Mouse (Mus musculus): Measurements from ENCODE around the gene Lyl1.

Lyl1 gene

GRCm38 (mm10) chr8:84722850-84723570 lies 21.8 kb downstream of the Lyl1 start, which contains the start of gene G430095P16Rik:
Gene G430095P16Rik (plus strand): TSS chr8:84723007.
- DNase-seq (ENCODE audit: low spot score in 2 of 2): peak; percentile 82 to 83

DNA sequence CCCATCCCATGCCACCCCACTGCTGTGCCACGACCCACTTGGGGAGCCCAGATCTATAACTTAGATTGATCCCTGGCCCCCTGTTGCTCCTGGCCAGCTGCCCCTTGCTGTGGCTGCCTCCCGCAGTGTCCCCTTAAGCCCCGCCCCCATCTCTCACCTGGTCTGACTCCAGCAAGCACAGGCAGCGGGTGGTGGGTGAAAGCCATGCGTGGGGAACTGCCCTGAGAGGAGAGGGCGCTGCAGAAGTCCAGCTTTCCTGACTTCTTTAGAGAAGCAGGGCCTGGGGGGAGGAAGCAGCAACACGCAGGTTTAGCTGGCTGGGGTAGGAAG lies 22.3 kb downstream of the Lyl1 start:
- DNase-seq (ENCODE audit: low spot score in 2 of 2): no peak

- no peak for DNase-seq (ENCODE audit: low spot score in 2 of 2)
These were observed 23.4 kb downstream of the Lyl1 start for GRCm38 (mm10) chr8:84724683-84725082.

GRCm38 (mm10) chr8:84725246-84725940 lies 24.1 kb downstream of the Lyl1 start:
- DNase-seq (ENCODE audit: low spot score in 2 of 2): no peak

GRCm38 (mm10) chr8:84725941-84726259 lies 24.6 kb downstream of the Lyl1 start:
- no peak for DNase-seq (ENCODE audit: low spot score in 2 of 2)

DNA sequence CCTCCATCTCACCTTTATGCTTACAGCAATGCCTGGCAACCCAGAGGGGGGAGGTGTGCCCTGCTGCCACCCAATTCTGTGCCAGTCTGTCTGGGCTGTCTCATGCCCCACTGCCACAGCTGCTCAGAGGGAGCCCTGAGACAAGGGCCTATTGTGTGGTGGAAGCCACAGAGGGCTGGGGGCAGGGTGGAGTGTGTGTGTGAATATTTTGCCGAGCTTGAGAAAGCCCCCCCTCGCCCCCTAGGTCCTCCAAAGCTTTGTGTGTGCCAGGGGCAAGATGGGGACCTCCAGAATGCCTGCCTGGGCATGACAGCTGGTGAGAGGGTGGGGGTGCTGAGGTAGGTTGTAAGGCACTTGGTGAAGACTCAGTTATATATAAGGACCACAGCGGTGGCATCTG lies 27.2 kb downstream of the Lyl1 start:
- no peak for DNase-seq (ENCODE audit: low spot score in 2 of 2)

GRCm38 (mm10) chr8:84729921-84730362 lies 28.7 kb downstream of the Lyl1 start:
- no peak for DNase-seq (ENCODE audit: low spot score in 2 of 2)

GRCm38 (mm10) chr8:84730541-84731370 lies 29.5 kb downstream of the Lyl1 start:
- peak in 1 of 2 experiments; percentile 60 for DNase-seq (ENCODE audit: low spot score in 2 of 2)

GRCm38 (mm10) chr8:84731371-84732177 lies 30.3 kb downstream of the Lyl1 start:
- no peak for DNase-seq (ENCODE audit: low spot score in 2 of 2)

- DNase-seq (ENCODE audit: low spot score in 2 of 2): no peak
These were observed 31.3 kb downstream of the Lyl1 start for GRCm38 (mm10) chr8:84732545-84732944.

- no peak for DNase-seq (ENCODE audit: low spot score in 2 of 2)
These were observed 31.7 kb downstream of the Lyl1 start for GRCm38 (mm10) chr8:84732996-84733395.

DNA sequence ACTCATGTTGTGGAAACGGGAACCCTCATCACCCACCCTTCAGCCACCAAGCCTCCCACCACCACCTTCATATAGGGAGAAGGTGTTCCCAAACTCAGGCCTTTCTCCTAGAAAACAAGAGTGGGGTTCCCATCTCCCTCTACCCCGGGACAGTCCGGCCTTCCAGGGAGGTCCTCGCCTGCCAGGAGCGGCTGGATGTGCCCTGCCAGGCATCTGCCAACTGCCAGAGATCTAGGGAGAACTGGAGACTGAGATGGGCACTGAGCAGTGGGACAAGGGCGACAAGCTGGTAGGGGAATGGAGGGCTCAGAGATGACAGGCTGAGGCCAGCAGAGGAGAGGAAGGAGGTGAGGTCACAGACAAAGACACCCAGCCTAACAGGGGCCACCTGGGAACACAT lies 32.7 kb downstream of the Lyl1 start:
- no peak for DNase-seq (ENCODE audit: low spot score in 2 of 2)

DNA sequence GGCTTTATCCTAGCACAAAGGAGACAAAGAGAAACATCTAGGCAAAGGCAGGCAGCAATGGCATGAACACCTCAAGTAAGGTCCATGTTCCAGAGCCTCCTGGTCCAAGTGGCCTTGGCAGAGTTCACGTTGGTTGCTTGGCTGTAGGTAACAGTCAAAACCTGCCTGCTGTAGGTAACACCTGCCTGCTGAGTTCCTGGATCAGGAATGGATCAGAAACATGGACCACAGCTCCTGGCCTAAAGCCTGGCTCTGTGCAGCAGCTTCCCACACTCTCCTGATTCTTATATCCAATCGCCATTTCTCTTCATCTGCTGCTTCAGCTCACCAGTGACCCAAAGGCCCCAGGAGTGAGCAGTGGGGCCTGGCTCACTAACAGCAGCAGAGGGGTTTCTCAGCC lies 33.4 kb downstream of the Lyl1 start:
- DNase-seq (ENCODE audit: low spot score in 2 of 2): no peak

- DNase-seq (ENCODE audit: low spot score in 2 of 2): no peak
These were observed 34.3 kb downstream of the Lyl1 start for GRCm38 (mm10) chr8:84735597-84735996.

- no peak for DNase-seq (ENCODE audit: low spot score in 2 of 2)
These were observed 35.3 kb downstream of the Lyl1 start for GRCm38 (mm10) chr8:84736521-84736920.

GRCm38 (mm10) chr8:84737608-84738007 lies 36.4 kb downstream of the Lyl1 start:
- peak; percentile 73 to 87 for DNase-seq (ENCODE audit: low spot score in 2 of 2)

GRCm38 (mm10) chr8:84738266-84738665 lies 37.0 kb downstream of the Lyl1 start:
- no peak for DNase-seq (ENCODE audit: low spot score in 2 of 2)

GRCm38 (mm10) chr8:84738715-84739400 lies 37.6 kb downstream of the Lyl1 start:
- no peak for DNase-seq (ENCODE audit: low spot score in 2 of 2)

DNA sequence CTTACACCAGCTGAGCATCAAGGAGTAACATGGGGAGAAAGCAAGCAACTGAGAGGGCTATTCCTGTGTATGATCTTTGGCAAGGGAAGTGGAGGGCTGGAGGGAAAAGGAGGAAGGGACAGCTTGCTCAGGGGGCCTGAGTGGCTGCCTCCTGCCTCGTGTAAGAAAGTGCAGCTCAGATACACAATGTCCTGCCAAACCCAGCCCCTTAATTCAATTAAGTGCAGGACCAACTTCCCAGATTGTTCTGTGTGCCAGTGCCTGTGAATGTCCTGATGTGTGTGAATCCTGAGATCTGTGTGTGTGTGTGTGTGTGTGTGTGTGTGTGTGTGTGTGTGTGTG lies 38.1 kb downstream of the Lyl1 start:
- DNase-seq (ENCODE audit: low spot score in 2 of 2): no peak

DNA sequence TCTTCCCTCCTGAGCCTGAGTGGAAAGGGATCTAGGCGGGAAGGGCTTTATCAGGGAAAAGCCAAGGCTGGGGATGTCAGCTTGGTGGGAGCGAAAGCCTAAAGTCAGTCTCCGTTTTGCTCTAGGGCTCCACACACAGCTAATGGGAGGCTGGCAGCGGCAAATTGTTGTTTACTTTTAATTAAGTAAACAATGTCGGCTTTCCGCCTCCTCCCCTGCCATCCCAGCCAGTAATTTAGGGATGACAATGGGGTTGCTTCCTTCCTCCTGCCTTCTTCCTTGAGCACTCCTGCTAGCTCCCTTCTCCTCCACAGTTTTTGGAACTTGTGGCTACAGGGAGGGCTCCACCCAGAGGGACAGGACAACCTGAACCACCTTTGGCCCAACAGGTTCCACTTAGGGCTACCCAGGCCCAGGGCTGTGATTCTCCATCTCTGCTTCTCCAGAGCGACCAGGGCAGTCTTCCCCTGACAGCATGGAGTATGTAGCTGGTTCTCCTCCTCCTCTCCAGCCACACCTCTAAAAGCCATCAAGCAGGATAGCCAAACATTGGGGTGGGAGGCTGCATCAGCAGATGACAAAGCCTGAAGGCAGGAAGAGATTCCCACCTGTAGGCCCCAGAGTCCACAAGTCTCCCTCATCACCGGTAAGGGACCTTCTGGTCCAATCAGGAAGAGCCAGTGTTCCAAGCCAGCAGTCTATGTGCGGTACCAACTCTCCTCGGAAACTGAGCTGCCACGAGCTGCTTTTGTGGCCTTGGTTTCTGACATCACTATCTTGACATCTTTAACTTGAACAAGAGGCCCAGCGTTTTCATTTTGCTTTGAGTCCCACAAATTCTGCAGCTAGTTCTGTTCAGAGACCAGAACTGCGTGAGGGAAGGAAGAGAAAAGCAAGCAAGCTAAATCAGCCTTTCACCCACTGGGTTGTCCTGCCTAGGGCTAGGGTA lies 39.9 kb downstream of the Lyl1 start:
- no peak for DNase-seq (ENCODE audit: low spot score in 2 of 2)
